ENCODE assay signal across 10 mouse cellular contexts in the genomic region with DNA sequence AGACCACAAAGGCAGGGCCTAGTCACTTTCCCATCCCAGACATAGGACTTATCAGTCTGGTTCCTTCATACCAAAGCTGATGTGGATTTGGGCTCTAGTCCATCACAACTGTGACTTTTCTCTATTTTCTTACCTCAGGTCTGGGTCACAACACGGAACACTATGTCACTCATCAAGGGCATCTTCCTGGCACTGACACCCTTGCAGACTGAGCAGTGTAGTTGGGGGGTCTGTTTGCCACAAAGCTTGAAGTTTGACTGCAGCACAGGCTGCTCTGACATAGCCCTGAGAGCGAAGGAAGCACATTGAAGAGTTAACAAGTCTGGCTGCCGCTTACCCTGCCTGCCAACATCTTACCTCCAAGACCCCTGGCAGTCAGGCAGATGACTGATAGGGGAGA. TPM values are rescaled to one million over a fixed set of nuclear protein-coding genes. Genes with fewer than 3 reads are reported as not detected.
A peak's percentile ranks its signal among the peaks of the same experiment; 100 is the strongest.
DNase-seq lines count a peak whose midpoint lies in the region; ATAC-seq and TF ChIP-seq lines count a peak whose summit lies in the region.
"Had no signal": no experiment of that assay in that cellular context is flagged by ENCODE, and none has a peak within 500 bp of the region (broad histone marks: within the 10 kb centered on the region; RNA-seq: fewer than 3 reads in every experiment).

No protein-coding gene starts in this region.

- no peak overlapping the region for H3K27ac ChIP-seq in heart, embryonic 16.5 days (ENCODE audit: low read length)
- H3K27ac ChIP-seq in embryonic facial prominence, embryonic 10.5 days (replicated peaks): no peak overlapping the region
- no peak overlapping the region for H3K27ac ChIP-seq in hindbrain, embryonic 11.5 days (ENCODE audit: low read depth, low read length)
- H3K27ac ChIP-seq in liver, postnatal 0 days (ENCODE audit: low read depth): peak overlapping the region; percentile 39; the same call in 1 of the 2 replicates

- no peak for TF ChIP-seq CTCF in liver, postnatal 0 days (IDR thresholded peaks at IDR 0.05; ENCODE audit: low read depth)

- 79% methylated on average over 3 of the region's 3 CpGs for WGBS in heart, embryonic 16.5 days
- 90% methylated on average over 3 of the region's 3 CpGs for WGBS in embryonic facial prominence, embryonic 10.5 days
- WGBS in hindbrain, embryonic 11.5 days: 84% methylated on average over 3 of the region's 3 CpGs
- 81% methylated on average over 3 of the region's 3 CpGs for WGBS in liver, postnatal 0 days (ENCODE audit: insufficient replicate concordance)

- no peak overlapping the region; the same call in 1 of the 2 replicates for H3K4me2 ChIP-seq in heart, embryonic 16.5 days (ENCODE audit: low read depth, low read length)
- peak overlapping the region; percentile 15; the same call in 1 of the 2 replicates for H3K4me2 ChIP-seq in hindbrain, embryonic 11.5 days (replicated peaks; ENCODE audit: low read depth, low read length)
- H3K4me2 ChIP-seq in liver, postnatal 0 days (ENCODE audit: low read depth, low read length): no peak overlapping the region

- no peak for TF ChIP-seq EP300 in liver, postnatal 0 days (IDR thresholded peaks at IDR 0.05; ENCODE audit: low read depth)

- no peak overlapping the region for H3K4me3 ChIP-seq in heart, embryonic 16.5 days (ENCODE audit: low read length)
- peak overlapping the region; percentile 94 for H3K4me3 ChIP-seq in embryonic facial prominence, embryonic 10.5 days
- H3K4me3 ChIP-seq in hindbrain, embryonic 11.5 days (ENCODE audit: low read depth, low read length): peak overlapping the region; percentile 8; the same call in 1 of the 2 replicates
- no peak overlapping the region for H3K4me3 ChIP-seq in liver, postnatal 0 days (ENCODE audit: low read depth, low read length)

- no peak for DNase-seq in heart, postnatal 14 days
- DNase-seq in embryonic facial prominence, embryonic 10.5 days (ENCODE audit: low spot score): no peak
- DNase-seq in hindbrain, embryonic 11.5 days (ENCODE audit: low spot score): no peak
- DNase-seq in liver, postnatal 0 days: no peak
- no peak for DNase-seq in cerebellum, adult 8-10 months
- DNase-seq in frontal cortex, postnatal 36 days (ENCODE audit: low spot score in 2 of 2): no peak
- DNase-seq: cerebellum, postnatal 14 days; gastrocnemius, postnatal 14 days had no signal

- H3K9ac ChIP-seq in heart, embryonic 16.5 days (ENCODE audit: low read length): 0 out of 2 replicates have a peak overlapping the region, but pooled peaks have one; percentile 23
- no peak overlapping the region for H3K9ac ChIP-seq in hindbrain, embryonic 11.5 days (ENCODE audit: low read depth, low read length)
- H3K9ac ChIP-seq in liver, postnatal 0 days (replicated peaks): no peak overlapping the region; the same call in 1 of the 2 replicates

- no peaks in the 10 kb centered on the region for H3K9me3 ChIP-seq in heart, embryonic 16.5 days (replicated peaks; ENCODE audit: control insufficient read depth, low read length)
- H3K9me3 ChIP-seq in embryonic facial prominence, embryonic 10.5 days: no peaks in the 10 kb centered on the region
- no peaks in the 10 kb centered on the region for H3K9me3 ChIP-seq in hindbrain, embryonic 11.5 days (ENCODE audit: control insufficient read depth, low read length)
- no peaks in the 10 kb centered on the region for H3K9me3 ChIP-seq in liver, postnatal 0 days (ENCODE audit: low read length)

- ATAC-seq in heart, embryonic 16.5 days (replicated peaks; ENCODE audit: extremely low read depth, insufficient read depth, low FRiP score): no peak
- ATAC-seq in hindbrain, embryonic 11.5 days (ENCODE audit: low FRiP score): no peak
- no peak for ATAC-seq in liver, postnatal 0 days
- no peak for ATAC-seq in cerebellum, adult (ENCODE audit: insufficient number of reproducible peaks, low FRiP score, low TSS enrichment)

- H3K27me3 ChIP-seq in heart, embryonic 16.5 days (ENCODE audit: control insufficient read depth, insufficient read depth, low read length): no peaks in the 10 kb centered on the region
- no peaks in the 10 kb centered on the region for H3K27me3 ChIP-seq in embryonic facial prominence, embryonic 10.5 days (replicated peaks; ENCODE audit: low read depth, poor library complexity, severe bottlenecking)
- no peaks in the 10 kb centered on the region for H3K27me3 ChIP-seq in hindbrain, embryonic 11.5 days (ENCODE audit: control insufficient read depth, insufficient read depth, low read length)
- no peaks in the 10 kb centered on the region for H3K27me3 ChIP-seq in liver, postnatal 0 days (ENCODE audit: insufficient read depth, low read length)

- intact Hi-C loops in heart, postnatal 14 days (cut with DNase I): no loop called here

- peaks cover 32% of the 10 kb centered on the region for H3K4me1 ChIP-seq in heart, embryonic 16.5 days (ENCODE audit: control insufficient read depth, insufficient read depth, low read length)
- H3K4me1 ChIP-seq in embryonic facial prominence, embryonic 10.5 days: peaks cover 56% of the 10 kb centered on the region
- peaks cover 18% of the 10 kb centered on the region for H3K4me1 ChIP-seq in hindbrain, embryonic 11.5 days (replicated peaks; ENCODE audit: control insufficient read depth, insufficient read depth, low read length)
- H3K4me1 ChIP-seq in liver, postnatal 0 days (ENCODE audit: insufficient read depth): peaks cover 34% of the 10 kb centered on the region

- H3K36me3 ChIP-seq in heart, embryonic 16.5 days (ENCODE audit: control insufficient read depth, insufficient read depth): peaks cover 13% of the 10 kb centered on the region
- H3K36me3 ChIP-seq in embryonic facial prominence, embryonic 10.5 days (replicated peaks): peaks cover 82% of the 10 kb centered on the region
- no peaks in the 10 kb centered on the region for H3K36me3 ChIP-seq in hindbrain, embryonic 11.5 days (ENCODE audit: control insufficient read depth, insufficient read depth, low read length)
- peaks cover 38% of the 10 kb centered on the region for H3K36me3 ChIP-seq in liver, postnatal 0 days (replicated peaks; ENCODE audit: insufficient read depth, low read length)

RNA-seq across cellular contexts. Expression of a gene that starts 4.1 kb away (rescaled TPM):
- 3.9 and 4.6 TPM in 2 replicates for polyA plus RNA-seq in heart, embryonic 16.5 days (2015; fragmentation: Nextera tagmentation; extraction: Ambion mirVana)
- 10 to 100 TPM; 14.3 to 16.3 TPM for total RNA-seq in heart, postnatal 14 days (2021)
- polyA plus RNA-seq in embryonic facial prominence, embryonic 10.5 days (2016; fragmentation: Nextera tagmentation; extraction: Ambion mirVana): 17.2 and 17.6 TPM in 2 replicates
- 24.0 and 24.5 TPM in 2 replicates for polyA plus RNA-seq in hindbrain, embryonic 11.5 days (2014; fragmentation: Nextera tagmentation; extraction: Ambion mirVana)
- 1.4 and 2.2 TPM in 2 replicates for polyA plus RNA-seq in liver, postnatal 0 days (2015; fragmentation: Nextera tagmentation; extraction: Ambion mirVana)

RNA-seq across cellular contexts. Expression of a gene that starts 8.7 kb away (rescaled TPM):
- 189 and 245 TPM in 2 replicates for polyA plus RNA-seq in heart, embryonic 16.5 days (2015; fragmentation: Nextera tagmentation; extraction: Ambion mirVana)
- total RNA-seq in heart, postnatal 14 days (2021): 100 to 1,000 TPM in 1 of 2 experiments, 10 to 100 TPM in 1; 70.5 to 106 TPM
- 254 and 277 TPM in 2 replicates for polyA plus RNA-seq in embryonic facial prominence, embryonic 10.5 days (2016; fragmentation: Nextera tagmentation; extraction: Ambion mirVana)
- 305 and 309 TPM in 2 replicates for polyA plus RNA-seq in hindbrain, embryonic 11.5 days (2014; fragmentation: Nextera tagmentation; extraction: Ambion mirVana)
- 104 and 139 TPM in 2 replicates for polyA plus RNA-seq in liver, postnatal 0 days (2015; fragmentation: Nextera tagmentation; extraction: Ambion mirVana)

Comparison
In these comparisons a context has a peak if more than half of its experiments do, and no peak if none do; other contexts are left out.
1. H3K4me3 ChIP-seq: peak in embryonic facial prominence, embryonic 10.5 days (single experiment) and hindbrain, embryonic 11.5 days (single experiment); none in heart, embryonic 16.5 days (single experiment) and liver, postnatal 0 days (single experiment).